Mouse (Mus musculus): ENCODE results near the gene Rtl8b.
"Not testable (repeated sequence)": the region's sequence is repeated elsewhere in the genome, so short reads cannot be mapped to it uniquely, and the experiment has no call there.

Gene Rtl8b

DNA sequence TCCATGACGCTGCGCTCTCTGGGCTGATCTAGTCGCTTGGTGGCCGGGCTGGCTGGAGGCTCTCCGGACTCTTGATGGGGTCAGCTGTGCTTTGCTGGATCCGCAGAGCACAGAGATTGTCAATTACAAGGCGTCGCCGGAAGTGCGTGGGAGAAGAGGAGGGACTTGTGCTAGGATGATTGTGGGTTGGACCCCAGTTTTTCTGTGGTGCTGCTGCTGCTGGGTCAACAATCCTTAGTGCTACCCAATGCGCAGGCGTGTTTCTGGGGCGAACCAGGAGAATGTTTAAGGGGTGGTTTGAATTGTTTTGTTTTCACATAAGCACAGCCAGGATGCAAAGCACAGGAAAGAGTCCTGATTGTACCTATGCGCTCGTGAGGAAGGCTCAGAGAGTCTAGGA is at the start of gene Rtl8b:
TSS of gene Rtl8b (minus strand) at position 115 of the 400 bp plus-strand sequence.
- DNase-seq: peak; percentile 61 to 64

- DNase-seq: no peak
Observed at GRCm38 (mm10) chrX:53716323-53717182, 46.3 kb upstream of the Rtl8b start.

GRCm38 (mm10) chrX:53715942-53716322 is 45.7 kb upstream of the Rtl8b start:
- DNase-seq: no peak

DNA sequence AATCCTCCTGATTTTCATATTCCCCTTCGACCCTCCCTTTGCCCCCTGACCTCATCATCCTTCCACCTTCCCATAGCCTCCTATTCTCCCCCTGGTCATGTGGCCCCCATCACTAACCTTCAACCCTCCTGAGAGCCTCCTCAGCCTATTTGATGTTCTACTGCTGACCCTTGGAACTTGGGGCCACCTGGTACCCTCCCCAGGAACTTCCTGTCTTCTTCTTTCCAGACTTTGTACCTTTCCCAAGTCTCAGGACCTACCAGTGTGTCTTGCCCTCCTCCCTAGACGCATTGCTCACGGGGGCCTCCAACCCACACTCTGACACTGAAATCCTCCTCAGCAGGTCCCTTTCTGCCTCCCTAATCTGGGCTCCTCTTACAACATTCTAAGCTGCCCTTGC is 32.5 kb upstream of the Rtl8b start:
- DNase-seq: no peak

DNA sequence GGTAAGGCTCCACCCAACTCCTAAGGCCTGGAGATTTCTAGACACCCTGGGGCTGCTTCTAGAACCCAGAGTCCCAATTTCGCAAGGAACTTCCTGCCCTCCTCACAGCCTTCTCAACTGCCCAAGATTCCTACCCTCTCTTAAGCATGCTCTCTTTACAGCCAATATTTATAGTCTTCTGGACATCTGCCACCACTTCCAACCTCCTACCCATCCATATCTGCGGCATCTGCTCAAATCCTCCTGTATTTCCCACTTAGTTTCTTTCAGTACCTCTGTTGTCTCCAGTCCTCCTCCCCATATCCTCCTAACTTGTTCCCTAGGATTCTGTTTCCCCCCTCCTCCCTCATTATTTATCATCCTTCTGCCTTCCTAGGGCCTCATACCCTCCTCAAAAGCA is 29.0 kb upstream of the Rtl8b start:
- no peak for DNase-seq

DNA sequence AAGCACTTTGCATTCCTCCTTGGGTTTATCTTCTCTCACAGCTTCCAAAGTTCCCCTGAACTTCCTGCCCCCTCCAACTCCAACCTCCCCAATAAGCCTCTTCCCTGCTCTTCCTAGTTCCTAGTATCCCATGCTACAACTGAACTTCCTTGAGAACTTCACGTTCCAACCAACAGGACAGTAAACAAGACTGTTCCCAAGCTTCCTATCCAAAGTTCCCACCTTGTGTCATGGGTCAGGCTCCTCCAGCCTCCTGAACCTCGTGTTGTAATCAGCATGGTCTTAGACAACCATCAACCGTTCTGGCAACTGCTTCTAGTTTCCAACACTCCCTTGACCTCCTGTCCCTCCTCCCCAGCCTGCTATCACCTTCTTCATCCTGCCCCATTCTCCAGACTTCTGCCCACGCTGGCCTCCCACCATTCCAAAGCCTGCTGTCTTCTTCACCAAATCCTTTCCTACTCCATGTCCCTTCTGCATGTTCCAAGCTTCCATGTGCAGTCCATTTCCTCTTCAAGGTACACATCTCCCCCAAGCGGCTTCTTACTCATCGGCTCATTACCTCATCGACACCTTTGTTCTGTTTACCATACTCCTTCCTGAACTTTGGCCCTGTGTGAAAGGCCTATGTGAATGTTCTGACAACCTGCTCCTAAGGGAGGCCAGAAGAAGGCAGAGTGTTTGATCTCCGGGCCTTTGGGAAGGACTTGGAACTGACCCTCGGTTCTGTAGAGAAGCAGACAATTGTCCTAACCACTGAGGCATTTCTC is 24.0 kb upstream of the Rtl8b start:
- no peak for DNase-seq

DNA sequence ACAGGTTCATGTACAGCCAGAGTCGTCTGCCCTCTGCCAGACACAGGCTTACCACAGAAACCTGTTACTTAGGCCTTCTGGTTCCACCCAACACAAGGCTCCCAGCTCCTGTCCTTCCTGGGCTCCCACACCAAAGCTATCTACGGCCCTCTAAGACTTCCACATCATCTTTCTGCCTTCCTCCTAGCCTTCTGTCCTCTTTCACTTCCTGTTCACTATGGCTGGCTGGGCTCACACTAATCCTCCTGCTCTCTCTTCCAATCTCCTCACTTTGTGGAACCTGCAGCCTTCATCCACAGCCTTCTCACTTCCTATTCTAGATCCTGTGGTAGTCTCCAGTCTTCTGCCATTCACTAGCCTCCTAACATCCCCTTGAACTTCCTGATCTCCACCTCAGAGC is 22.9 kb upstream of the Rtl8b start:
- no peak for DNase-seq

DNA sequence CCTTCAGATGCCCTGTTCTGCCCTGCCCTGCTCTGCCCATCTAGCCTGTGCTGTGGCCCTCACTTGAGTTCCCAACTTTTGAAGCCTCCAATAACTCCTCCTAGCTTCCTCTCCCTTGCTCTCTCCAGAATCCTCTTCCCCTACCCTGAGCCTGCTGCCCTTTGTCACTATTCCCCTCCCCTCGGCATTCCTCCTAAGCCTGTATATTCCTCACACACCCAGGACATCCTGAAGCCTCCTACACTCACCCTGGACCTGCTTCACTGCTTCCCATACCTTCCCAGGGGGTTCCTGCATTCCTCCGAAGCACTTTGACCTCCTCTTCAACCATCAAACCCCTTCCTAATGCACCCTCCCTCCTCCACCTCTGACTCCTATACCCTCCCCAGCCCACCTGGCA is 21.9 kb upstream of the Rtl8b start:
- DNase-seq: no peak

- DNase-seq: not testable (repeated sequence)
Observed at GRCm38 (mm10) chrX:53684676-53685075, 14.5 kb upstream of the Rtl8b start.

GRCm38 (mm10) chrX:53682650-53683049 is 12.4 kb upstream of the Rtl8b start:
- DNase-seq: not testable (repeated sequence)

- DNase-seq: peak; percentile 69 to 73
Observed at GRCm38 (mm10) chrX:53676943-53677342, 6.7 kb upstream of the Rtl8b start.

- not testable (repeated sequence) for DNase-seq
Observed at GRCm38 (mm10) chrX:53670696-53671095, 488 bp upstream of the Rtl8b start.

GRCm38 (mm10) chrX:53669557-53670270 is 494 bp downstream of the Rtl8b start:
- not testable (repeated sequence) for DNase-seq

GRCm38 (mm10) chrX:53652917-53653316 is 17.3 kb downstream of the Rtl8b start:
- DNase-seq: not testable (repeated sequence)

DNA sequence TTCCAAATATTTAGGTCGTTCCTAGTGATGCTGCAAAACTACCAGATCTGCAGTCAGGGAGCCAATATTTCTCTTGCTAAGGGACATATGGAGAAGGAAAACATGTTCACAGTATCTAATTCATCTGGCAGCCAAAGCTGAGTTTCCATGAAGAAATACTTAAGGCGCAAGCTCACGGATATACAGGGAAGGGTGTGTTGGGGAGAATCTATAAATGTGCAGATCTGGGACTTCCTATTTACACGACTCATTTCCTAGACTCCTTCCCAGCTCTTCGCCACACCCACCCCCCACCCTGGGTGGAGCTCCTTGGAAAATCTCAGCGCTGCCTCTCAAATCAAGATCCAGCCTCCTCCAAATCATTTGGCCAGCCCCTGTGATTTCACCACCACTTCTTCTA is 24.3 kb downstream of the Rtl8b start:
- DNase-seq: no peak

DNA sequence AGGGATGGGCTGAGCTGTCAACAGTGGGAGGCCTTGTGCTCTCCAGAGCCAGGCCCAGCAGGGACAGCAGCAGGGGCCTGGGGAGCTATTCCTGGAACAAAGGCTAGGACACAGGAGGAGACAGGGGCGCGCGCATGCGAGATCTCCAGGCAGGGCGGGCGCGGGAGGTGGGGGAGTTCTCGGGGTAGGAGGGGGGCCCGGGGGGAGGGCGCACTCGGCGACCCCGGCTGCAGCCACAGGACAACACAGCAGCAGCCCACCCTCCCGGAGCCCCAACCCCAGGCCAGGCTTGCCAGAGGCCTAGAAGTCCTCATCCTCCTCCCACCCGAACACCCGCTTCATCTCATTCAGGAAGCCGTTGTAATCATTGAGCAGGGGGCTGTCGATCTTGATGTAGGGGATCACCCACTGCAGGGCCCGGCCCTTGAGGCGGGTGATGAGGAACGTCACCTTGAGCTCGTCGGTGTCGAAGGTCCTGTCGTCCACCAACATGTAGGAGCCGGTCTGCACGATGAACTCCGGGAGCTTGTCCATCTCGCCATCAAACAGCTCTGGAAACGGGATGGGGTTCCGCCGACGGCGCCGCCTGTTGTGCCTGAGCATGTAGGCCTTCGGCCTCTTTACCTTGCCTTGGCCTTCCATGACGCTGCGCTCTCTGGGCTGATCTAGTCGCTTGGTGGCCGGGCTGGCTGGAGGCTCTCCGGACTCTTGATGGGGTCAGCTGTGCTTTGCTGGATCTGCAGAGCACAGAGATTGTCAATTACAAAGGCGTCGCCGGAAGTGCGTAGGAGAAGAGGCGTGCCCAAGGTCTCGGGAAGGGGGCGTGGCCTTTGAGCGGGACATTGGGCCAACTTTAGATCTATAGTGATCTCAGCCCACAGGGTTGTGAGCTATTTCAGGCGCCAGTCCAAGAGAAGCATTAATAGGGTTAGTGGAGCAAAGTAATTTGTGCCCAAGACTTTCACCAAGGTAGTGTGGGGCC is 26.9 kb downstream of the Rtl8b start, which contains the start of gene Rtl8a:
TSS of gene Rtl8a (minus strand) at position 703 of the 982 bp plus-strand sequence.
- DNase-seq: peak; percentile 78 to 81

- not testable (repeated sequence) for DNase-seq
Observed at GRCm38 (mm10) chrX:53642604-53642979, 27.6 kb downstream of the Rtl8b start.

DNA sequence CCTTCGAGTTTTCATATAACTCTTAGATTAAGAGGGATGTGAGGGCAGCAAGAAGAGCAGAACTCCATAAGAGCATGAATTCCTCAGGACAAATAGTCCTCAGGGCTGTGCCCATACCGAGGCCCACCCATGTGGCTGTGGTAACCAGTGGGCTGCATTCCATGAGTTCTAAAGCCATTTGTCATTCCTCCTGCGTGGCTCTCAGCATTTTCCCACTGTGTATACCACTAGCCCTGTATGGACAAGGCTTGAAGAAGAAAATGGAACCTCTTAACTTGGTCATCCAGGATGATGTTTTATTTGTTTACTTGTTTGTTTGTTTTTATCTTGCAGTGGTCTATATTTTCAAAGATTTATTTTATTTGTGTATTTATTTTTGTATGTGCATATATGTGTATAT is 32.1 kb downstream of the Rtl8b start:
- DNase-seq: not testable (repeated sequence)
